Mouse (Mus musculus) cerebellum, postnatal 36 days (tissue): ENCODE data around the gene Taf6l.

Experiments
- DNase-seq, 2 experiments: peaks; one replicate each; pipeline ENCODE4 v3.0.0; 2021 to 2022; ENCODE audit warnings: mixed read lengths in 2 of 2

Gene Taf6l

GRCm38 (mm10) chr19:8786008-8786781 is at the start of gene Taf6l:
TSS of gene Taf6l (minus strand) at chr19:8786417.
- peak; percentile 89 to 91 for DNase-seq

GRCm38 (mm10) chr19:8832971-8833370 is 46.8 kb upstream of the Taf6l start:
- no peak for DNase-seq

GRCm38 (mm10) chr19:8831262-8831661 is 45.0 kb upstream of the Taf6l start:
- no peak for DNase-seq

DNA sequence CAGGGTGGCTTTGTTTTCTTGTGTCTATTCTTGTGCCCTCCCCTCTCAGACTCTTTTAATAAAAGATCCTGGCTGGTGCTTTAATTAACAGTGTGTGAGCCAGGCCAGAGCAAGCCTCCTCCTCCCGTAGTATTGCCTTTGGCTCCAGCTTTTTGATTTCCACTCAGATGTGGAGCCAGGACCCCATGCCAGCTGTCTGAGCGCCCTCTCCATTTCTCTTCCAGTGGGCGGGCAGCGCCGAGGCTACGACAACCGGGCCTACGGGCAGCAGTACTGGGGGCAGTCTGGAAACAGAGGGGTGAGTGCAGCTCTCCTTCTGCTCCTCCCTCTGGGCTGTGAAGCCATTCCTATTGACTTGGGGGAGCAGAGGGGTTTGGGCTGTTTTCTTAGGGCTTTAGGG is 44.4 kb upstream of the Taf6l start:
- no peak for DNase-seq

GRCm38 (mm10) chr19:8829660-8830059 is 43.4 kb upstream of the Taf6l start, which contains the start of gene AC129217.1:
TSS of gene AC129217.1 (plus strand) at chr19:8829773.
- no peak for DNase-seq

DNA sequence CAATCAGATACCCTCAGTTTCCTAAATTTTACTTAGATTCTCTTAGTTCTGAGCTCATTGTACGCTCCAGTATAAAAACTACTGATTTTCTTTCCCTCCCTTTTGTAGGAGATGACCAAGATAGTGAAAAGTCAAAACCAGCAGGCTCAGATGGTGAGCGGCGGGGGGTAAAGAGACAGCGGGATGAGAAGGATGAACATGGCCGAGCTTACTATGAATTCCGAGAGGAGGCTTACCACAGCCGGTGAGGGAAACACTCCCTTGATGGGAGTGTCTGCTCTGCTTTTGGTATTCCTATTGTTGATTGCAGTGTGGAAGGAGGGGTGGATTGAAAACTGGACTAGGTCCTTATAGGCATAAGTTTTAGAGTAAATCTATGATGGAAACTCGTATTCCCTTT is 36.5 kb upstream of the Taf6l start:
- peak; percentile 76 to 78 for DNase-seq

DNA sequence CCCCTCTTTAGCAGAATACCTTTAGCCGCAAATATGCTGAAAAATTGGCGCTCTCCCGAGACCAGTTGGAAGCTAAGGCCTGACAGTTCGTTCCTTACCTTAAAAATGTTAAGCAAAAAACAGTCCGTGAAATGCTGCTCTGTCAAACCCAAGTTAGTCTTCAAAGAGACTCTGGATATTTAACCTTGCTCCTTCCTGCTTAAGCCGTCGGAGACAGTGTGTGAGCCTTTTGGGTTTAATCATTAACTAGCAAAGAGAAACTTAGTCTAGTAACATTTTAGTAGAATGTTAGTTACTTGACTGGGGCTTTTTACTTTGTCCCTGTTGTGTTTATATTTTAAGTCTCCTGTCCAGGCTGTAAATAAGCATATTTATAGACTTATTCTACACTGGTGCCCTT is 34.9 kb upstream of the Taf6l start:
- DNase-seq = no peak

DNA sequence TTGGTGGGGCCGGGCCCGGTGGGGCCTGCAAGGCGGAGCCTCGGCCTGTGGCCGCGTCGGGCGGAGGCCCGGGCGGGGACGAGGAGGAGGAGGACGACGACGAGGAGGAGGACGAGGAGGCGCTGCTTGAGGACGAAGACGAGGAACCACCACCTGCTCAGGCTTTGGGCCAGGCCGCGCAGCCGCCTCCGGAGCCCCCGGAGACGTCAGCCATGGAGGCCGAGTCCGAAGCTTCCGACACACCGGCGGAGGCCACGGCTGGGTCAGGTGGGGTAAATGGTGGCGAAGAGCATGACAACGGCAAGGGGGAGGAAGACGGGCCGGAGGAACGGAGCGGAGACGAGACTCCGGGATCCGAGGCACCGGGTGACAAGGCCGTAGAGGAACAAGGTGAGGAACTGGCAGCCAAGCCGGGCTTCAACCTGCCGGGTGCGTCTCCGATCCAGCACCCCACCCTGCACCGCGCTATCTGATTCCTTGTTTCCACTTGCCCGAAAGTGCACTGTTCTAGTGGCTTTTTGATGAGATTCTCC is 34.3 kb upstream of the Taf6l start:
- no peak for DNase-seq

- DNase-seq = peak; percentile 98 to 99
Observed at GRCm38 (mm10) chr19:8819596-8820423, 33.6 kb upstream of the Taf6l start, which contains the start of gene Hnrnpul2. TSS of gene Hnrnpul2 (plus strand) at chr19:8820010.

GRCm38 (mm10) chr19:8818801-8819595 is 32.8 kb upstream of the Taf6l start, which contains the start of gene Ttc9c:
TSS of gene Ttc9c (minus strand) at chr19:8819333.
- DNase-seq = peak; percentile 95 to 96

DNA sequence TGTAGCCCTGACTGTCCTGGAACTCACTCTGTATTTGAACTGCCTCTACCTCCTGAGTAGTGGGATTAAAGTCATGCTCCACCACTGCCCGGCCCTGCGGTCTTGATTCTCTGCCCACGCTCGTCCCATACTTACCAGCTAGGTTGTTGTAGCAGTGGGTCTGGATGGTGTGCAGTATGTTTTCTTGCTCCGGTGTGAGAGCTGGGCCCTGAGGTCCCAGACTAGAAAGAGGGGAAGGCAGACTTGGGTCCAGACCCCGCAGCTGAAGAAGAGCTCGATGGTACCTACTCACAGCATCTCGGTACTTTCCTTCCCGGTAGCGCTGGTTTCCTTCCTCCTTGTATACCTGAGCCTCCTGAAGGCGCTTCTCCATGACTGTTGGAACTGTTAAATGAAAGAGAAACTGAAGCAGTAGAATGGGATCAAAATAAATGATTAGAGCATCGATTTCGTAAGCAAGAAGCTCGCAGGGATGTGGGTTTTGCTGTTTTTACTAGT is 32.1 kb upstream of the Taf6l start:
- no peak for DNase-seq

DNA sequence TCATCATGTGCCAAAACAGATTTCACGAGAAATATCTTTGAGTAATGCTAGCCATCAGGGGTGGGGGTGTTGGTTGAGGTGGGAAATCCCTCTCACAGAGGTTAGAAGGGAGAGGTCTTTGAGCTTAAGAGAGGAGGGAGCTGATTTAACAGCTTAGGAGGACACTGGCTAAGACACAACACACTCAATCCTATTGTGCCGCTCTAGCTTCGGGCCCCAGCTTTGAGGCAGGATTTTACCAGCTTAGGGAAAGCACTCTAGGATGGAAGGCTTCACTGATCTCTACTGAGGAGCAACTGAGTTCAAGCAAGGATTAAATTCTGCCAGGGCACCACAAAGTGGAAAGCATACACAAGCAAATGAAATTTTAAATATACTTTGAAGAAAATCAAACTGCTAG is 30.8 kb upstream of the Taf6l start:
- DNase-seq = no peak

DNA sequence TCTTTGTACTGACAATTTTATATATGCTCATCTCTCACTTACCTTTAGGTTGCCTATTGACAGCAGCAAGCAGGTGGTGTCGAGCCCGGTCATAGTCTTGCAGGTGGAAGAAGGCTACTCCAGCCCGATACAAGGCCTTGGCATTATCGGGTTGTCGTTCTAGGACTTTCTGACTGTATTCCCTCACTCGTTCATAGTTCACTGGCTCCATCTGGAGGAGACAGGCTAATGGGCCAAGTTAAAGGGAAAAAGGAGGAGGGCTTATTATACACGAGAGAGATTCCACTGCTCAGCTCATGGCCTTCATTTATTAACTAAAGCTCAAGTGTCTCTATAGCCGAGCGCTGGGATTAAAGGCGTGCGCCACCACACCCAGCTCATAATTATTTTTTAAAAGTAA is 29.6 kb upstream of the Taf6l start:
- DNase-seq = no peak

- DNase-seq = no peak
Observed at GRCm38 (mm10) chr19:8806810-8807209, 20.6 kb upstream of the Taf6l start.

DNA sequence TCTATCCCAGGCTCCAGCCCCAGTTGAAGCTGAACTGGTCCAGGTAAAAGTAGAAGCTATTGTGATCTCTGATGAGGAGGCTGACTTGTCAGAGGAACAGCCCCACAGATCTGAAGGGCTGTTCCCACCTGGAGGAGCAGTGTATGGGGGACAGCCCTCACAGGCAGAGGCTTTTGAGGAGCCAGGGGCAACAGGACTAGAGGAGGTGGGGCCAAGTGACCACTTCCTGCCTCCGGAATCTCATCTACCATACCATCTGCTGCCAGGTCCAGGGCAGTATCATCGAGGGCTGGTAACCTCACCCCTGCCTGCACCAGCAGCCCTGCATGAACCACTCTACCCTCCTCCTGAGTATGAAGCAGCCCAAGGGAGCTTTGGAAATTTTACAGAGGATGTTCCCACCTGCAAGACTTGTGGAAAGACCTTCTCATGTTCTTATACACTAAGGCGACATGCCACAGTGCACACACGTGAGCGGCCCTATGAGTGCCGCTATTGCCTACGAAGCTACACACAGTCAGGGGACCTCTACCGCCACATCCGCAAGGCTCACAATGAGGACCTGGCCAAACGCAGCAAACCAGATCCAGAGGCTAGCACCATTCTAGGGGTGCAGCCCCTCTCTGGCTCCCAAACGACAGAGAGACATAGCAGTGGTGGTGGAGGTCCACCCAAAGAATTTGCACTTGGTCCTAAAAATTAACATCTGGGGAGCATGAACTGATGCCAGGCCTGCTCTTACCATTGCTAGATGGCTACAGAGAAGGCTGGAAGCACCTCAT is 17.9 kb upstream of the Taf6l start:
- DNase-seq = no peak

GRCm38 (mm10) chr19:8803204-8803780 is 17.1 kb upstream of the Taf6l start:
- DNase-seq = no peak

DNA sequence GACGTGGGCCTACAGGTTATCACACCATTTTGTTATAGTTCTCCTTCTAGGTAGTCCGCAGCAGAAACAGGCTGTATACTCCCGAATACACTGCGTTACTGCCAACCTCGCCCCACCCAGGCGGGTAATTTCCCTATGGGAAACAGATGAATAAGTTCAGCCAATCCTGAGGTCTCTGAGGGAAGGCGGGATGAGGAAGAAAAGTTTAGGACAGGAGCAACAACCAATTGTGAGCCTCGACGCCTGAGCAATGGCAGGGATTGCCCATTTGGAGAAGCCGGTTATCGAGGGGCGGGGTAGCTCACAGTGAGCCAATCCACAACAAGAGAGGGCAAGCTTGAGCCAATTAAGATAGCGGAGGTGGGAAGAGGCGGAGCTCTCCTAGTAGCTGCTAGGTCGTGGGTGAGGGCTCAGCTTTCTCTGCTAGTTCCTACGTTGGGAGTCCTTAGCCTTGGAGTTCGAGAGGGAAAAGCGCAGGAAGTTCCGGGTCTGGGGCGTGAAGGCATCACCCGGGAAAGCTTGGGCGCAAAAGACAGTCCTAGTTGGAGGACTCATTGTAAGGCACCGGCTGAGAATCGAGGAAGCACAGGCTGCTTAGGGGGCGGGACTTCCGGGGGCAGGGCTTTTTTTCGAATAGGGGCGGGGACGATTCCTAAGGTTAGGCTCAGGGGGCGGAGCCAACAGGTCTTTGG is 16.1 kb upstream of the Taf6l start, which contains the start of gene Zbtb3:
Zbtb3 (plus strand) TSS at position 426 of the 692 bp plus-strand sequence.
- DNase-seq = peak; percentile 92 to 93

GRCm38 (mm10) chr19:8798947-8799315 is 12.7 kb upstream of the Taf6l start:
- no peak for DNase-seq

DNA sequence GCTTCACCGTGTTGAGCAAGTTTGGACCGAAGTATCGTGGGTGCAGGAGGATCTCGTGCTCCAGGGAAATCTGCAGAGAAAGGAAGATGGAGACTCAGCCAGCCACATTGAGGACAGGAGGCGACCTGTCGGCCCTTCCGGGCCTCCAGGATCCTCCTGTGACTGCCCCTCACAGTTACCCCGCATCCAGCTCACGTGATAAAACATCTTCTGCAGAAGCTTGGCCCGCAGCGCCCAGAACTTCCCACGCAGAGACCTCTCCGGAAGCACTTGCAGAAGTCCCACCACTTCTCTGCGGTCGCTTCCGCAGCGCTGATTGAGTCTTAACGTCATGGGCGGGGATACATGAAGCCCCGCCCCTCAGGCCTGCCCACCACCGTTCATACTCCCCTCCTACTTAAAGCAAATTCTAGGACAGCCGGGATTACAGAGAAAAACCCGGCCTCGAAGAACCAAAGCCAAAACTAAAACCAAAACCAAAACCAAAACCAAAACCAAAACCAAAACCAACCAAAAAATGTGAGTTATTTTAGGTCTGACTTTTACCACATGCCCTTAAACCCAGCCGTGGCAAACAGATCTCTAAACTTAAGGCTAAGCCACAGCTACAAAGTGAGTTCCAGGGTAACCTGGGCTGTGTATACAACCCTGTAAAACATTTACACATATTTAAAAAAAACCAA is 12.2 kb upstream of the Taf6l start, which contains the start of gene Polr2g:
Polr2g (minus strand) TSS at position 314 of the 683 bp plus-strand sequence.
- DNase-seq = peak; percentile 84 to 89

- DNase-seq = no peak
Observed at GRCm38 (mm10) chr19:8790171-8790570, 4.0 kb upstream of the Taf6l start.
